Mouse (Mus musculus) stomach, embryonic 15.5 days (tissue): ENCODE measurements around the gene Wdr6. TPM values are rescaled to one million over a fixed set of nuclear protein-coding genes. Genes with fewer than 3 reads are reported as not detected.

Source experiments
- ATAC-seq: fragments of 200-750 bp; cut with Nextera tagmentation; 2 replicates; pipeline ENCODE4 v1.8.0; 2017; ENCODE audit warnings: low read depth, moderate number of reproducible peaks, moderate TSS enrichment; ENCODE audit not compliant: insufficient read depth, low FRiP score
- H3K27ac ChIP-seq: fragments of 300-500 bp; sonication (generic); 2 replicates; pipeline ENCODE4 v1.5.1; 2015; ENCODE audit warnings: mild to moderate bottlenecking, inconsistent platforms
- H3K27me3 ChIP-seq: fragments of 300-500 bp; sonication (generic); replicated peaks from 2 replicates; pipeline ENCODE4 v1.6.1; 2015; ENCODE audit warnings: inconsistent platforms
- H3K36me3 ChIP-seq: fragments of 300-500 bp; sonication (generic); 2 replicates; pipeline ENCODE4 v1.6.1; 2015; ENCODE audit warnings: inconsistent platforms
- H3K4me1 ChIP-seq: fragments of 300-500 bp; sonication (generic); 2 replicates; pipeline ENCODE4 v1.6.1; 2015; ENCODE audit warnings: inconsistent platforms
- H3K4me2 ChIP-seq: fragments of 300-500 bp; sonication (generic); 2 replicates; pipeline ENCODE4 v1.6.1; 2015; ENCODE audit warnings: mild to moderate bottlenecking, inconsistent platforms
- H3K4me3 ChIP-seq: fragments of 300-500 bp; sonication (generic); replicated peaks from 2 replicates; pipeline ENCODE4 v1.5.1; 2015; ENCODE audit warnings: inconsistent platforms
- H3K9ac ChIP-seq: fragments of 300-500 bp; sonication (generic); 2 replicates; pipeline ENCODE4 v1.6.1; 2015; ENCODE audit warnings: inconsistent platforms
- H3K9me3 ChIP-seq: fragments of 300-500 bp; sonication (generic); 2 replicates; pipeline ENCODE4 v1.6.1; 2016; ENCODE audit warnings: inconsistent platforms
- WGBS: fragments of 180-500 bp; shearing (Covaris S2); methylation state at CpG from one replicate; pipeline ENCODE4 v1.1.7; 2015; 5-methylcytosine and 5-hydroxymethylcytosine counted together
- microRNA counts: library from miRNA; unstranded; fragments of <30 nt; microRNA quantifications from one replicate; lab custom pipeline; 2016
- microRNA-seq: library from miRNA; unstranded; fragments of <30 nt; microRNA quantifications from one replicate; pipeline ENCODE4, GENCODE M21; 2016
- polyA plus RNA-seq: library from polyadenylated mRNA; unstranded; fragments of >200 nt; fragmentation: Nextera tagmentation; extraction: Ambion mirVana; gene quantifications from 2 replicates; pipeline ENCODE4 v1.2.1, GENCODE M21; 2015

Gene Wdr6
- polyA plus RNA-seq, 1 experiment from 2014 or later, result 74.9 TPM

- no peak overlapping the region for H3K4me3 ChIP-seq
- no peaks in the 10 kb centered on the region for H3K4me1 ChIP-seq
- no peaks in the 10 kb centered on the region for H3K27me3 ChIP-seq
- H3K9me3 ChIP-seq, result no peaks in the 10 kb centered on the region
- no peak overlapping the region for H3K27ac ChIP-seq
- H3K9ac ChIP-seq, result no peak overlapping the region
- H3K36me3 ChIP-seq, result peaks cover 56% of the 10 kb centered on the region
- no peak for ATAC-seq
- 79% methylated on average over 1 of the region's 1 CpGs for WGBS
- no peak overlapping the region for H3K4me2 ChIP-seq
These were observed 31.7 kb downstream of the Wdr6 start for GRCm38 (mm10) chr9:108546875-108547274.

- peaks cover 59% of the 10 kb centered on the region for H3K36me3 ChIP-seq
- WGBS, result 93% methylated on average over 3 of the region's 3 CpGs
- ATAC-seq, result no peak
- no peaks in the 10 kb centered on the region for H3K4me1 ChIP-seq
- H3K4me3 ChIP-seq, result no peak overlapping the region
- no peaks in the 10 kb centered on the region for H3K9me3 ChIP-seq
- no peak overlapping the region for H3K27ac ChIP-seq
- H3K27me3 ChIP-seq, result no peaks in the 10 kb centered on the region
- H3K9ac ChIP-seq, result no peak overlapping the region
- H3K4me2 ChIP-seq, result no peak overlapping the region
These were observed 32.6 kb downstream of the Wdr6 start for GRCm38 (mm10) chr9:108545986-108546385.

- no peaks in the 10 kb centered on the region for H3K27me3 ChIP-seq
- no peak for ATAC-seq
- no peaks in the 10 kb centered on the region for H3K9me3 ChIP-seq
- no peak overlapping the region for H3K27ac ChIP-seq
- no peak overlapping the region for H3K9ac ChIP-seq
- H3K4me1 ChIP-seq, result no peaks in the 10 kb centered on the region
- H3K4me3 ChIP-seq, result no peak overlapping the region
- peaks cover 45% of the 10 kb centered on the region for H3K36me3 ChIP-seq
- H3K4me2 ChIP-seq, result no peak overlapping the region
These were observed 37.7 kb downstream of the Wdr6 start for GRCm38 (mm10) chr9:108540846-108541245.

GRCm38 (mm10) chr9:108531496-108531895, 47.0 kb downstream of the Wdr6 start:
- WGBS, result 84% methylated on average over 1 of the region's 1 CpGs
- Histone ChIP-seq H3K27ac (no peak overlapping the region), H3K4me1 (no peaks in the 10 kb centered on the region), H3K9me3 (no peaks in the 10 kb centered on the region), H3K36me3 (peaks cover 52% of the 10 kb centered on the region), H3K4me2 (no peak overlapping the region), H3K9ac (no peak overlapping the region), H3K27me3 (no peaks in the 10 kb centered on the region), H3K4me3 (no peak overlapping the region)
- ATAC-seq, result no peak

- no peaks in the 10 kb centered on the region for H3K4me1 ChIP-seq
- 86% methylated on average over 1 of the region's 1 CpGs for WGBS
- H3K27me3 ChIP-seq, result no peaks in the 10 kb centered on the region
- no peak overlapping the region for H3K4me2 ChIP-seq
- no peak overlapping the region for H3K4me3 ChIP-seq
- no peaks in the 10 kb centered on the region for H3K9me3 ChIP-seq
- H3K9ac ChIP-seq, result no peak overlapping the region
- peaks cover 49% of the 10 kb centered on the region for H3K36me3 ChIP-seq
- no peak for ATAC-seq
- H3K27ac ChIP-seq, result no peak overlapping the region
These were observed 47.6 kb downstream of the Wdr6 start for GRCm38 (mm10) chr9:108530954-108531353.

- Histone ChIP-seq H3K9me3 (no peaks in the 10 kb centered on the region), H3K4me2 (no peak overlapping the region), H3K27ac (no peak overlapping the region), H3K9ac (no peak overlapping the region), H3K4me3 (no peak overlapping the region), H3K36me3 (peaks cover 15% of the 10 kb centered on the region), H3K27me3 (no peaks in the 10 kb centered on the region), H3K4me1 (no peaks in the 10 kb centered on the region)
- no peak for ATAC-seq
- WGBS, result 79% methylated on average over 3 of the region's 3 CpGs
These were observed 53.1 kb downstream of the Wdr6 start for GRCm38 (mm10) chr9:108525400-108525799.

- H3K9me3 ChIP-seq, result no peaks in the 10 kb centered on the region
- H3K9ac ChIP-seq, result no peak overlapping the region
- 96% methylated on average over 4 of the region's 4 CpGs for WGBS
- H3K27me3 ChIP-seq, result no peaks in the 10 kb centered on the region
- no peak for ATAC-seq
- H3K27ac ChIP-seq, result no peak overlapping the region
- peaks cover 2% of the 10 kb centered on the region; the same call in 1 of the 2 replicates for H3K36me3 ChIP-seq
- H3K4me2 ChIP-seq, result no peak overlapping the region
- H3K4me3 ChIP-seq, result no peak overlapping the region
- peaks cover 6% of the 10 kb centered on the region; the same call in 1 of the 2 replicates for H3K4me1 ChIP-seq
These were observed 55.2 kb downstream of the Wdr6 start for GRCm38 (mm10) chr9:108523341-108523740.

MicroRNA genes within 50 kb of the gene (microRNA counts, 519-probe panel; counts per million panel counts)
- 2,709 counts per million, percentile 66 among the panel's probes with 10 or more counts for microRNA mmu-miR-191 (lab: Ali Mortazavi, UCI)
- microRNA mmu-miR-425 (lab: Ali Mortazavi, UCI), result 2,629 counts per million, percentile 63 among the panel's probes with 10 or more counts

Small RNA genes lying within 50 kb of the gene (microRNA-seq; reads per million reads assigned to microRNA genes)
- gene Gm24083 (not detected), gene Mir191 (not detected), gene Mir425 (1,964 reads per million, percentile 81 among the genes with 10 or more reads in this experiment)

Other genes starting within 250 kb of the Wdr6 start
- 998 and 1,171 TPM in 2 replicates for gene Gpx1, start 239.8 kb downstream of the Wdr6 start, polyA plus RNA-seq
- 85.6 and 92.2 TPM in 2 replicates for gene Usp4, start 230.9 kb downstream of the Wdr6 start, polyA plus RNA-seq
- 0.54 and 0.82 TPM in 2 replicates for gene 1700102P08Rik, start 185.9 kb downstream of the Wdr6 start, polyA plus RNA-seq
- 1.4 and 1.6 TPM in 2 replicates for gene Ccdc36, start 150.3 kb downstream of the Wdr6 start, polyA plus RNA-seq
- not detected in 2 replicates for gene BC048562, start 142.3 kb downstream of the Wdr6 start, polyA plus RNA-seq
- gene Ccdc71, start 118.2 kb downstream of the Wdr6 start, polyA plus RNA-seq, result 47.7 and 52.5 TPM in 2 replicates
- gene Klhdc8b, start 117.2 kb downstream of the Wdr6 start, polyA plus RNA-seq, result 65.5 and 67.3 TPM in 2 replicates
- 40.5 and 46.6 TPM in 2 replicates for gene Lamb2, start 99.0 kb downstream of the Wdr6 start, polyA plus RNA-seq
- gene Usp19, start 88.1 kb downstream of the Wdr6 start, polyA plus RNA-seq, result 58.8 and 61.5 TPM in 2 replicates
- gene Qars, start 71.0 kb downstream of the Wdr6 start, polyA plus RNA-seq, result 99.0 and 102 TPM in 2 replicates
- 92.9 and 97.2 TPM in 2 replicates for gene Qrich1, start 61.9 kb downstream of the Wdr6 start, polyA plus RNA-seq
- 152 and 175 TPM in 2 replicates for gene Impdh2, start 18.5 kb downstream of the Wdr6 start, polyA plus RNA-seq
- 38.0 and 38.9 TPM in 2 replicates for gene Ndufaf3, start 11.3 kb downstream of the Wdr6 start, polyA plus RNA-seq
- 108 and 126 TPM in 2 replicates for gene Dalrd3, start 8.9 kb downstream of the Wdr6 start, polyA plus RNA-seq
- gene P4htm, start 18.9 kb upstream of the Wdr6 start, polyA plus RNA-seq, result 5.5 and 6.1 TPM in 2 replicates
- gene Arih2, start 70.6 kb upstream of the Wdr6 start, polyA plus RNA-seq, result 42.0 and 43.5 TPM in 2 replicates
- gene Slc25a20, start 83.3 kb upstream of the Wdr6 start, polyA plus RNA-seq, result 40.5 and 51.1 TPM in 2 replicates
- gene Prkar2a, start 110.6 kb upstream of the Wdr6 start, polyA plus RNA-seq, result 32.9 and 39.3 TPM in 2 replicates
- 71.3 and 81.9 TPM in 2 replicates for gene Ip6k2, start 205.1 kb upstream of the Wdr6 start, polyA plus RNA-seq
- 10.5 and 13.0 TPM in 2 replicates for gene Nckipsd, start 229.6 kb upstream of the Wdr6 start, polyA plus RNA-seq
- gene Celsr3, start 247.6 kb upstream of the Wdr6 start, polyA plus RNA-seq, result 0.94 and 1.2 TPM in 2 replicates